Mouse (Mus musculus) heart, postnatal 4 days (tissue): ENCODE measurements around the gene Slc5a10. TPM values are rescaled to one million over a fixed set of nuclear protein-coding genes. Genes with fewer than 3 reads are reported as not detected.

ENCODE experiments used
- DNase-seq: peaks from one replicate; pipeline ENCODE4 v3.0.0; 2021
- total RNA-seq, 2 experiments: library from RNA; stranded (reverse); gene quantifications; 2 replicates each; pipeline ENCODE4 v1.2.3; 2021

Gene Slc5a10
- total RNA-seq, 2 experiments from 2014 or later, result not detected

GRCm38 (mm10) chr11:61667782-61668181 lies 52.8 kb downstream of the Slc5a10 start:
- DNase-seq, result no peak

GRCm38 (mm10) chr11:61667248-61667647 lies 53.4 kb downstream of the Slc5a10 start:
- DNase-seq, result no peak

- peak; percentile 70 for DNase-seq
Measured at GRCm38 (mm10) chr11:61665991-61666799, 54.4 kb downstream of the Slc5a10 start.

GRCm38 (mm10) chr11:61665401-61665800 lies 55.2 kb downstream of the Slc5a10 start:
- DNase-seq, result no peak

DNA sequence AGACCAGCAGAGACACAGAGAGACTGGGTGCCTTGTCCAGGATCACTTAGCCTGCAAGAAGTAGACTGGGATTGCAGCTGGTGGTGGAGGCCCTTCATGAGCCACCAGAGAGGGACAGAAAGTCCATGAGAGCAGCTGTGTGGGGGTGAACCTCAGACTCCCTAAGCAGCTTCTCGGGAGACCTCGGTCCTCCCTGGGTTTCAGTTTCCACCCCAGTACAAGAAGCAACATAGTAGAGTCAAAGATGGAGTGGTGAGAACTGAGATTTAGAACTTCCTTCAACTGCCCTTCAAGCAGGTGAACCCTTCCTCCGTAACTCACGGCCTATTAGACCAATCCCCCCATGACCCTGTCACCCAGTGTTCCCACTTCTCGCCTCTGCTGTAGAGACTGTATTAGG lies 58.4 kb downstream of the Slc5a10 start:
- no peak for DNase-seq

GRCm38 (mm10) chr11:61660806-61661392 lies 59.7 kb downstream of the Slc5a10 start:
- no peak for DNase-seq

- DNase-seq, result no peak
Measured at GRCm38 (mm10) chr11:61660001-61660400, 60.6 kb downstream of the Slc5a10 start.

DNA sequence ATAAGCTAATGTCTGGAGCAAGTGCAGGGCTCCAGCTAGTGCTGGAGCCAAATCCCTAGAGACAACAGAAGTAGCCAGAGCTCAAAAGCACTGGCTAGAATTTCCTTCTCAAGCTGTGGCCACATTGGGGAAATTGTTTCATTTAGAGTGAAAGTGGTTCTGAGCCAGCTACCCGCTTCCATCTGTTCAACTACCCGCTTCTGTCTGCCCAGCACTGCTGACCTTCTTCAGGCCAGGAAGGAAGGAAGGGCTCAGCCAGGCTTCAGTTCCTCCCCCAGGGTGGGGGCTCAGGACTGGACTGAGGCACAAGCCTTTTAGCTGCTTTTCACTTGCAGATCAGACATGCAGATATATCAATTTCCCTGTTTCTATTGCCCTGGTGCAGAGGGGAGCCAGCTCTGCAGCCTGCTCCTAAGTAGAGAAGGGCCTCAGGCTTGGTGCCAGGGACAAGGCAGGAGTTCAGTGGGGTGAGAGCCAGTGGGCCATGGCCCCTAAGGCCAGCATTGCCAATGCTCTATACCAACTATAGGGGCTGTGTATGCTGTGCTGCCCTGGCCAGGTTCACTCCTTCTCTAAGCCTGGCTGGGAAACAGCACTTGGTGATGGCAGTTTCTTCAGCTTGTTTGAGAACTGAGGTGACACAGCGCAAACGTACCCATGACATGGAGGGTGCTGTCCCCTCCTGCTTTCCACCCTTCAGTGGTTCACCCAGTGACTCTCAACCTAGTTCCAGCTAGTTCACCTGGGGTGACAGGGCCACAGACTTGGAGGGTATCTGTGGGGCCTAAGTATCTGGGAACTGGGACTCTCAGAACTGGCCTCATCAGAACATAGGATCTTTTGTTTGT lies 61.4 kb downstream of the Slc5a10 start:
- peak; percentile 26 for DNase-seq

DNA sequence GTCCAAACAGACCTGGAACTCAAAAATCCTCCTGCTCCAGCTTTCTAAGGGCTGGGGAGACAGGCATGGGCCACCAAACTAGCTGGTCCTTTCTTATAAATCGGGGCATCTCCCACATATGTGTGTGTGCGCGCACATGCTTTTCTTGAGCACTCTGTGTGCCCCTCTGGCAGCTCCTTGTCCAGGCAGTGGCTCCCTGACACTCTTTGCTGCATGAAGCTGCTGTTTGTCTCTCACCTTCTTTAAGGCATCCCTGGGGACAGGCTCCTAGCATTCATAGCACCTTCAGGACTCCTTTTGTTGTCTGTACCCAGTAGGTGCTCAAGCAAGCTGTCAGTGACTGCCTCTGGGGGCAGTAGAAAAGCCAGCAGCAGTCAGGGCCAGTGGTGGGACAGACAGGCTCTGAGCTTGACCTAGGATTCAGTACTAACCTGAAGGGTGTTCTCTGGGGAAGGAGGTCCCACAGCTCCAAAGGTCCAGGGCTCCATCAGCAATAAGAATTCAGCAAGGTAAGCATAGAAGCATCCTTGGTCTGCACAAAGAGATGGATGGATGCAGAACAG lies 62.2 kb downstream of the Slc5a10 start:
- DNase-seq, result no peak

DNA sequence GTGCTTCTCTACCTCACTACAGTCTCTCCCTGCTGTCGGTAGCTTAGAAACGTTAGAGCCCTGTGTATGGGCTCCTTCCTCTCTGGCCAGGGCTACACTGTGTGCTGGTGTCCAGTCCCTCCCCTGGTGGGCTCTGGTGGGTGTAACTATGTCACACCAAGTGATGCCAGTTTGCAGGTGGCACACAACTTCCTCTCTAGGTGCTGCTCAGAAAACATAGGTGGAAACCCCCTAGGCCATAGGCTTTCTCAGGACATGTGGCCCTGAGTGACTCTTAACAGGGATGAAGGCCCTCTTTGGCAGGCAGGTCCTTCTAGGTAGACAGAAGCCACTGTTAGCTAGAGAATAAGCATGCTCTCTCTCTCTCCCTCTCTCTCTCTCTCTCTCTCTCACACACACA lies 63.2 kb downstream of the Slc5a10 start:
- DNase-seq, result no peak

- DNase-seq, result no peak
Measured at GRCm38 (mm10) chr11:61656148-61656850, 64.3 kb downstream of the Slc5a10 start.

- DNase-seq, result no peak
Measured at GRCm38 (mm10) chr11:61655649-61656048, 65.0 kb downstream of the Slc5a10 start.

DNA sequence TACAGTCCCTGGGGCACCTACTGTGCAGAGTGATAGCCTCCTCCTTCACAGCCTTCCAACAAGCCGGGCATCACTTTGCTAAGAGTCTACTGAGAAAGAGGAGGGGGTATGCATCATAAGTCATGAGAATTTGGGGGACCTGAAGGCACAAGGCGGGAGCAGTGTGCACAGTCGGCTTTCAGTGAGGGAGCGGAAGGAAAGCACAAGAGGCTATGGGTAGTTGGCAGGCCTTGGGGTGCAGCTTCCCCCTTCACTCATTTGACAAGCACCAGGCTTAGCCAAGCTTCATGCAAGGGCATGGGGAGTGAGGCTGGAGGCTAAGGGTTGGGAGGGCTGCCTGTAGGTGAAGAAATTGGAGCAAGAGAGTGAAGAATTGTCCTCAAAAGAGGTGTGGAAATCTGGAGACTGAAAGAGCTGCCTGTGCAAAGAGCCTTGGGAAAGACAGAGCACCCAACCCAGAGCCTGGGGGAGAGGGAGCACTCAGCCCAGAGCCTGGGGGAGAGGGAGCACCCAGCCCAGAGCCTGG lies 65.8 kb downstream of the Slc5a10 start:
- DNase-seq, result no peak

DNA sequence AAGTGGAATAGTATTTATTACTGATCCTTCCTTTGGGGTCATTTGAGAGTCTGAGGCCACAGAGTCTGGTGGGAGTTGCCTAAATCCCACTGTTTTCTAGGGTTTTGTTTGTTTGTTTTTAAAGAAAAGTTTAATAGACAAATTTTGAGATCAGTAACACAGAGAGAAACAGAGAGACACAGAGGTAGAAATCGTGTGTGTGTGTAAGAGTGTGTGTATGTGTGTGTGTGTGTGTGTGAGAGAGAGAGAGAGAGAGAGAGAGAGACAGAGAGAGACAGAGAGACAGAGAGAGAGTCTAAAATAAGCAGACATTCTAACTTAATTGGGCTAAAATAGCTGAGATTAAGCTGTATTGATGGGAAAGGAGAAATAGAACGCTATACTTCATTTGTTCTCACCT lies 67.1 kb downstream of the Slc5a10 start:
- no peak for DNase-seq

GRCm38 (mm10) chr11:61652686-61653447 lies 67.8 kb downstream of the Slc5a10 start, which contains the start of gene Grap:
Grap (plus strand) TSS chr11:61653265.
- DNase-seq, result peak; percentile 31

DNA sequence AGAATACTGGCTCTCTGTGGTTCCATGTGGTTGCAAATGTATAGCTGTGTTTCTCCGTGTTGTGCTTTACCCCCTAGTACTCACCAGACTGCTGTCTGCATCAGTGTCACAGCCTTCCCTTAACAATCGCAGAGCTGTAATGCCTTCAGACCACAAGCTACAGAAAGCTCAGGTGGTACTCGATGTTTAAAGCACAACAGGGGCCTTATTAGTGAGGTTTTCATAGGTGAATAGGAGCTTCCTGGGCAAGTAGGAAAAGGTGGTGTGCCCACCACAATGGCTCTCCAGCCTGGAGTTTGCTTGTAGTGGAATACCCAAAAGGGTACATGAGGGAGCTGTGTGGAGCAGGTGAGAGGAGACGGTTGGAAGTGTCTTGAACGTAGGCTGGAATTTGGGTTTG lies 68.4 kb downstream of the Slc5a10 start:
- no peak for DNase-seq

DNA sequence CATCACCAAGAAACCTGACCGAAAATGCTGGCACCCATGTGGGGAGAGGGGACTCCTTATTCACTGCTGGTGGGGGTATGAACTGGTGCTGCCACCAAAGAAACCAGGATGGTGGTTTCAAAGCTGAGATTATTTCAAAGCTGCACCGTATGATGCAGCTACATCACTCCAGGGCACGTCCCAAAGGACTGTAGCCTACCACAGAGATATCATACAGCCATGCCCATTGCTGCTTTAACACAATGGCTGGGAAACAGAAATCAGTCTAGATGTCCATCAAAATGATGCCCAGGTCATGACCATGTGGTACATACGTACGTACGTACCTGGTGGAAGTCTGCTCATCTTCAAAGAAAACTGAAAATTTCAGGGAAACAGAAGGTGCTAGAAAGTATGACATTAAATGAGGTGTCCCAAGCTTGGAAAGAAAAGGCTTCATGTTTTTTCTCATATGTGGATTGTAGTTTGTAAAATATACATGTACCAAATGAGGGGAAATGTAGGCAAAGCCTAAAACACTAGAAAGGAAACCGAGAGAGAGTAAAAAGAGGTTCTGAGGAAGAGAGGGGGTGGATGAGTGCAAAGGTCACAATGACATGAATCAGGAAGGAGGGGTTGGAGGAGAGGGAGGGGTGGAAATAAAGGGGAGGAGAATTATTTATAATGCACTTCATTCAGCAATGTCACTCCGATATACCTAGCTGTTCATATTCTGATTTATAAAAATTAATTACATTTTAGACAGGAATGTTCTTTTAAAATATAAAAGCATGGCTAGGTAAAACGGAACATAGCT lies 70.0 kb downstream of the Slc5a10 start:
- DNase-seq, result no peak

DNA sequence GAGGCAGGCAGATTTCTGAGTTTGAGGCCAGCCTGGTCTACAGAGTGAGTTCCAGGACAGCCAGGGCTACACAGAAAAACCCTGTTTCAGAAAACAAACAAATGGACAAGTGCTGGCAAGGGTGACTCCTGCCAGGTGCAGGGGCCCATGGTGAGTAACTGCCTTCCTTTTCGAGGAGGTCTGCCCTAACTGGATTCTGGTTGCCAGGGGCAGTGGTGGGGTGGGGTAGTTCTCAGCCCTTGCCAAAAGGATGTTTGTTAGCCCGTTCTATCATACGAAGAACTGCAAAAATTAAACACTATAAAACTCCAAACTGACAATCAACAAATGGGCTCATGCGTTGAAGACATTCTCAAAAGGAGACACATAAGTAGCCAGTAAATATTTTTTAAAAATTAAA lies 71.0 kb downstream of the Slc5a10 start:
- no peak for DNase-seq

DNA sequence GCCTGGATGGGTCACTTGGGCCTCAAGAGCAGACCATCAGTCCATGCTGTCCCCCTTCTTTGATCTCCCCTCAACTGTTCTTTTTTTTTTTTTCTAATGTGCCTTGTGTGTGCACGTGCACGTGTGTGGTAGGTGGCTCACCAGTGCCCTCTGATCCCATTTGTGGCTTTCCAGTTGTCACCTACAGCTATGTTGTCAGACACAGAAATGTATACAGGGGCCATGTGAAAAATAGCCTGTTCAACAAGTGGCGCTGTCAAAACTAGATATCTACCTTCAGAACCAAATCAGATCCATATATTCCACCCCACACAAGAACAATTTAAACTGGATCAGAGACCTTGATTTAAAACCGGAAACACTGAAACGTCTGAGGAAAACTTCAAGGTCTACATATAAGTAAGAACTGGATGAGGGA lies 71.5 kb downstream of the Slc5a10 start:
- DNase-seq, result no peak

- DNase-seq, result no peak
Measured at GRCm38 (mm10) chr11:61648749-61649115, 71.9 kb downstream of the Slc5a10 start.
